Mouse (Mus musculus) lung, postnatal 0 days (tissue): ENCODE data around the gene Nmnat2.

Source experiments
- CTCF ChIP-seq: IDR thresholded peaks from 2 replicates; pipeline ENCODE4 v1.5.1; 2016; ENCODE audit warnings: antibody characterized with exemption, mild to moderate bottlenecking
- EP300 ChIP-seq: IDR thresholded peaks from 2 replicates; pipeline ENCODE4 v1.6.1; 2016; ENCODE audit warnings: antibody characterized with exemption, mild to moderate bottlenecking, control low read depth

DNA sequence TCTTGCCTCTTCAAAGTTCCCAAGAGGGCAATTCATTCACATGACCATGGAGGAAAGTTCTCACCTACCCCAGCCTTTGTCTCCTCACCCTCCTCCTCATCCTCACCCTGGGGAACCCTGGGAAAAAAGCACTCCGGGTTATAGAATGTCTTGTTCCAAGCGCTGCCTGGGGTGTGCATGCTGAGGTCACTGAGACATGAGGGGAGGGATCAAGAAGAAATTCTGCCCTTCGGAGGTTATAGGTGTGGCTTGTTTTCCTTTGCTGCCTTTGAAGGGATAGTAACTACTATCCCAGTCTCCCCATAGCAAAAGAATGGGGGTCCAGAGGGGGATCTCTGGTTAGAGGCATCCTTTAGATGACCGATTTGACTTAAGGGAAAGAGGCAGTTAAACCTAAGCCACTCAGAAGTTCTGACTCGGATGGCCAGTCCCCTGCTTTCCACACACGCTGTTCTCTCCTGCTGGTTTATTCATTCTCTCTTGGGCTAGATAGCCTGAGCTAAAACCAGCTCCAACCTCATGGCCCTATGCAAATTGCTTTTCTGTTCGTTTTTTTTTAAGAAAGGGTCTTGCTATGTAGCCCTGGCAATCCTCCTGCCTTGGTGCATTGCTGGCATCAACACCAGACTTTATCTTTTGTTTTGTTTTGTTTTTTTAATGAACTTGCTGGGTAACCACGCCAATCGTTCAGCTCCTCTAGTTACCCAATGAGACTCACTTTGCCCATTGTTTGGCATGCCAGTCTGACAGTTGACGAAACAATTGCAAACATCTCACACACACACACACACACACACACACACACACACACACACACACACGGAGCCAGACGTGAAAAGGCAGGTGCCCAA lies 139.7 kb downstream of the Nmnat2 start:
- 0 out of 2 replicates have a peak, but pooled peaks have one; percentile 12 for TF ChIP-seq EP300
- TF ChIP-seq CTCF: no peak
